Mouse (Mus musculus) ES-CJ7 (cell line): Measurements from ENCODE around the gene Hist1h2aa.
A peak's percentile ranks its signal among the peaks of the same experiment; 100 is the strongest.

Experiments
- DNase-seq: peaks from one replicate; pipeline ENCODE4 v3.0.0; 2011; ENCODE audit warnings: low read depth, low spot score

Hist1h2aa gene

GRCm38 (mm10) chr13:23942861-23943260 lies 8.6 kb downstream of the Hist1h2aa start:
- peak; percentile 63 for DNase-seq

- no peak for DNase-seq
These were observed 12.0 kb downstream of the Hist1h2aa start for GRCm38 (mm10) chr13:23946254-23946653.

GRCm38 (mm10) chr13:23949484-23950246 lies 15.4 kb downstream of the Hist1h2aa start:
- no peak for DNase-seq

- peak; percentile 31 for DNase-seq
These were observed 16.7 kb downstream of the Hist1h2aa start for GRCm38 (mm10) chr13:23950928-23951327.

GRCm38 (mm10) chr13:23959776-23960175 lies 25.5 kb downstream of the Hist1h2aa start:
- no peak for DNase-seq

GRCm38 (mm10) chr13:23964909-23965308 lies 30.6 kb downstream of the Hist1h2aa start:
- DNase-seq, result no peak

- DNase-seq, result no peak
These were observed 37.6 kb downstream of the Hist1h2aa start for GRCm38 (mm10) chr13:23971870-23972269.

GRCm38 (mm10) chr13:23972271-23972670 lies 38.0 kb downstream of the Hist1h2aa start:
- DNase-seq, result no peak
